Mouse (Mus musculus): ENCODE results near the gene Rgs18. TPM values are rescaled to one million over a fixed set of nuclear protein-coding genes. Genes with fewer than 3 reads are reported as not detected.

The Rgs18 gene
- 0.71 and 0.76 TPM in 2 replicates for polyA plus RNA-seq (2014; fragmentation: Nextera tagmentation; extraction: Ambion mirVana)

GRCm38 (mm10) chr1:144775331-144775730, at the start of gene Rgs18:
Rgs18 (minus strand) TSS chr1:144775435.
- H3K36me3 ChIP-seq (ENCODE audit: control insufficient read depth, insufficient read depth, low read length), result no peaks in the 10 kb centered on the region
- no peak for ATAC-seq (replicated peaks; ENCODE audit: low FRiP score, low TSS enrichment, low read depth)
- H3K4me3 ChIP-seq (ENCODE audit: low read depth, low read length), result no peak within 1 kb of the TSS
- no peak for DNase-seq (ENCODE audit: low spot score)
- H3K27ac ChIP-seq (ENCODE audit: low read depth), result no peak within 1 kb of the TSS
- no peak within 1 kb of the TSS for H3K9ac ChIP-seq (ENCODE audit: low read length)
- 88% methylated on average over 5 of the region's 5 CpGs for WGBS
- H3K27me3 ChIP-seq (replicated peaks; ENCODE audit: control insufficient read depth, insufficient read depth, low read length), result no peaks in the 10 kb centered on the region
- no peaks in the 10 kb centered on the region for H3K4me1 ChIP-seq (replicated peaks; ENCODE audit: control insufficient read depth, insufficient read depth, low read length)
- H3K9me3 ChIP-seq (ENCODE audit: control insufficient read depth, low read length), result no peaks in the 10 kb centered on the region
- H3K4me2 ChIP-seq (ENCODE audit: low read length), result no peak within 1 kb of the TSS

DNA sequence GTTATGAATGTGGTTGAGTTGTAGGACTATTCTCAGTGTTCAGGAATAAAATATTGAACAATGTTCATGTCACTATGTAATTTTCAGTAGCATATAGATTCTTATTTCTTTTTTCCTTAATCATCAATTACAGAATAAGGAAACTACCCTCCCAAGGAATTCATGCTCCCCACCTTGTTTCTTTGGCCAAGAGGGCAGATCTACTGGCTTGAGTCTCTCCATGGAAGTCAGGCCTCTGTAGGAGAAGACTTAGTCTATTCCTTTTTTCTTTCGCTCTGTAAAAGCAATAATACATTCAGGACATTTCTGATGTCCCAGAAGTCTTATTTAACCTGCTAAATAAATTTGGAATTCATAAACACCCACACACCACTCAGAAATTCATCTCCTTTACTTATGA, 841 bp downstream of the Rgs18 start:
- DNase-seq (ENCODE audit: low spot score), result no peak
- no peak overlapping the region for H3K4me2 ChIP-seq (ENCODE audit: low read length)
- no peaks in the 10 kb centered on the region for H3K27me3 ChIP-seq (replicated peaks; ENCODE audit: control insufficient read depth, insufficient read depth, low read length)
- H3K9me3 ChIP-seq (ENCODE audit: control insufficient read depth, low read length), result no peaks in the 10 kb centered on the region
- H3K4me3 ChIP-seq (ENCODE audit: low read depth, low read length), result no peak overlapping the region
- no peak overlapping the region for H3K27ac ChIP-seq (ENCODE audit: low read depth)
- H3K9ac ChIP-seq (ENCODE audit: low read length), result no peak overlapping the region
- H3K36me3 ChIP-seq (ENCODE audit: control insufficient read depth, insufficient read depth, low read length), result no peaks in the 10 kb centered on the region
- ATAC-seq (replicated peaks; ENCODE audit: low FRiP score, low TSS enrichment, low read depth), result no peak
- WGBS, result 79% methylated on average over 1 of the region's 1 CpGs
- H3K4me1 ChIP-seq (replicated peaks; ENCODE audit: control insufficient read depth, insufficient read depth, low read length), result no peaks in the 10 kb centered on the region

DNA sequence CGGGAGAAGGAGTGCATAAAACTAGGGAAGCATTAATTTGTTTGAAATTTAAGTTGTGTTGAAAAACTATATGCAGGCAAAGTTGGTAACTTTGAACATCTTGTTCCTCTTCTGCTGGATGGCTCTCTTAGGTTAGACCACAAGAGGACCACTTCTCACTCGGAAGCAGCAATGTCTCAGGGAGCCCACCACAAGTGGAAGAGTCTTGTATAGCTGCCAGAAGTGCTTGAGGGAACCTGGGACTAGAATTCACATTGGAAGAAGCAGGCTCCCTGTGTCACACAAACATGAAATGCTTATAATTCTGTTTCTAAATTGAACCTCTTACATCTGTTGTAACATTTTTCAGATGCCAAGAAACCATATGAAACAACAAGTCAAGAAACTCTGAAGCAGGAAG, 9.0 kb downstream of the Rgs18 start:
- no peak overlapping the region for H3K27ac ChIP-seq (ENCODE audit: low read depth)
- WGBS, result 45% methylated on average over 2 of the region's 2 CpGs
- H3K36me3 ChIP-seq (ENCODE audit: control insufficient read depth, insufficient read depth, low read length), result no peaks in the 10 kb centered on the region
- no peaks in the 10 kb centered on the region for H3K4me1 ChIP-seq (replicated peaks; ENCODE audit: control insufficient read depth, insufficient read depth, low read length)
- no peak for DNase-seq (ENCODE audit: low spot score)
- H3K9ac ChIP-seq (ENCODE audit: low read length), result no peak overlapping the region
- no peak for ATAC-seq (replicated peaks; ENCODE audit: low FRiP score, low TSS enrichment, low read depth)
- no peak overlapping the region for H3K4me2 ChIP-seq (ENCODE audit: low read length)
- no peaks in the 10 kb centered on the region for H3K9me3 ChIP-seq (ENCODE audit: control insufficient read depth, low read length)
- H3K4me3 ChIP-seq (ENCODE audit: low read depth, low read length), result no peak overlapping the region
- no peaks in the 10 kb centered on the region for H3K27me3 ChIP-seq (replicated peaks; ENCODE audit: control insufficient read depth, insufficient read depth, low read length)

DNA sequence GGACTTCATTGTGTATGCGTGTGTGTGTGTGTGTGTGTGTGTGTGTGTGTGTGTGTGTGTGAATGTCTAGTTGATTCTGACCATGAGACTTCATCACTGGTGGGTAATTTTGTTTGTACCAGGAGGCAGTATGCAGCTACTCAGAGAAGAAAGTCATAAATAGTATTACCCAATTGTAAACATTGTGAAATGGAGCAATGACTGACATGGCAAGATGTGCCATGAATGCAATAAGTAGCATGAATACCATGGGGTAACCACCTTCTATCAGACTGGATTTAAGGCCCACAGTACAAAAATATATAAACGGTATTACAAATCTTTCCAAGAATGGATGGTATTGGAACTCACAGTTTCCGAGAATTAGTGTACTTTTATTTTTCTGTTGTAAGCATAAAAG, 14.4 kb downstream of the Rgs18 start:
- H3K36me3 ChIP-seq (ENCODE audit: control insufficient read depth, insufficient read depth, low read length), result no peaks in the 10 kb centered on the region
- H3K4me3 ChIP-seq (ENCODE audit: low read depth, low read length), result no peak overlapping the region
- 88% methylated on average over 3 of the region's 3 CpGs for WGBS
- no peak overlapping the region for H3K9ac ChIP-seq (ENCODE audit: low read length)
- no peaks in the 10 kb centered on the region for H3K27me3 ChIP-seq (replicated peaks; ENCODE audit: control insufficient read depth, insufficient read depth, low read length)
- no peaks in the 10 kb centered on the region for H3K4me1 ChIP-seq (replicated peaks; ENCODE audit: control insufficient read depth, insufficient read depth, low read length)
- no peaks in the 10 kb centered on the region for H3K9me3 ChIP-seq (ENCODE audit: control insufficient read depth, low read length)
- ATAC-seq (replicated peaks; ENCODE audit: low FRiP score, low TSS enrichment, low read depth) (no peak), DNase-seq (ENCODE audit: low spot score) (no peak)
- no peak overlapping the region for H3K4me2 ChIP-seq (ENCODE audit: low read length)
- no peak overlapping the region for H3K27ac ChIP-seq (ENCODE audit: low read depth)

DNA sequence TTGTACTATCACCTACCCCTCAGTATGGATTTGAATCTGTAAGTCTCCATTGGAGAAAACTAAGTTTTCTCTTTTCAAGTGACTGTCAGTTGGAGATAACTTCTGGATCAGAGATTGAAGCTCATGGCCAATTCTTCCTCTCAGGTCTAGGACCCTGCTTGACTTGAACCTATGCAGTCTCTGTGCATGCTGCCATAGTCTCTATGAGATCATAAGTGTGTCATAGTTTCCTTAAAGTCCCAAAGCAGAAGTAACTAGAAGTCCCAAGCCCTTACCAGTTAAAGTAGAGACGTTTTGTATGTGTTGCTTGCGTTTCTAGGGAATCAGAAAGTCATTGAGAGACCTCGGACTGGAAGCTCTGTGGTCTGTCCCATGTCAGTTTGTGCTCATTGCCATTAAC, 24.5 kb downstream of the Rgs18 start:
- no peak for DNase-seq (ENCODE audit: low spot score)
- H3K9ac ChIP-seq (ENCODE audit: low read length), result no peak overlapping the region
- WGBS, result 55% methylated on average over 3 of the region's 3 CpGs
- no peaks in the 10 kb centered on the region for H3K4me1 ChIP-seq (replicated peaks; ENCODE audit: control insufficient read depth, insufficient read depth, low read length)
- H3K36me3 ChIP-seq (ENCODE audit: control insufficient read depth, insufficient read depth, low read length), result no peaks in the 10 kb centered on the region
- H3K27ac ChIP-seq (ENCODE audit: low read depth), result no peak overlapping the region
- H3K4me2 ChIP-seq (ENCODE audit: low read length), result no peak overlapping the region
- H3K4me3 ChIP-seq (ENCODE audit: low read depth, low read length), result no peak overlapping the region
- no peaks in the 10 kb centered on the region for H3K27me3 ChIP-seq (replicated peaks; ENCODE audit: control insufficient read depth, insufficient read depth, low read length)
- H3K9me3 ChIP-seq (ENCODE audit: control insufficient read depth, low read length), result no peaks in the 10 kb centered on the region
- ATAC-seq (replicated peaks; ENCODE audit: low FRiP score, low TSS enrichment, low read depth), result no peak

GRCm38 (mm10) chr1:144746182-144746581, 29.1 kb downstream of the Rgs18 start:
- no peak for DNase-seq (ENCODE audit: low spot score)
- Histone ChIP-seq H3K27me3 (replicated peaks; ENCODE audit: control insufficient read depth, insufficient read depth, low read length) (no peaks in the 10 kb centered on the region), H3K36me3 (ENCODE audit: control insufficient read depth, insufficient read depth, low read length) (no peaks in the 10 kb centered on the region), H3K9ac (ENCODE audit: low read length) (no peak overlapping the region), H3K27ac (ENCODE audit: low read depth) (no peak overlapping the region), H3K9me3 (ENCODE audit: control insufficient read depth, low read length) (no peaks in the 10 kb centered on the region), H3K4me3 (ENCODE audit: low read depth, low read length) (no peak overlapping the region), H3K4me2 (ENCODE audit: low read length) (no peak overlapping the region), H3K4me1 (replicated peaks; ENCODE audit: control insufficient read depth, insufficient read depth, low read length) (no peaks in the 10 kb centered on the region)
- 97% methylated on average over 1 of the region's 1 CpGs for WGBS
- no peak for ATAC-seq (replicated peaks; ENCODE audit: low FRiP score, low TSS enrichment, low read depth)

GRCm38 (mm10) chr1:144737739-144738138, 37.5 kb downstream of the Rgs18 start:
- no peaks in the 10 kb centered on the region for H3K36me3 ChIP-seq (ENCODE audit: control insufficient read depth, insufficient read depth, low read length)
- H3K4me1 ChIP-seq (replicated peaks; ENCODE audit: control insufficient read depth, insufficient read depth, low read length), result no peaks in the 10 kb centered on the region
- no peak overlapping the region for H3K9ac ChIP-seq (ENCODE audit: low read length)
- H3K4me3 ChIP-seq (ENCODE audit: low read depth, low read length), result no peak overlapping the region
- H3K4me2 ChIP-seq (ENCODE audit: low read length), result no peak overlapping the region
- no peak for DNase-seq (ENCODE audit: low spot score)
- H3K9me3 ChIP-seq (ENCODE audit: control insufficient read depth, low read length), result no peaks in the 10 kb centered on the region
- H3K27ac ChIP-seq (ENCODE audit: low read depth), result no peak overlapping the region
- WGBS, result 82% methylated on average over 6 of the region's 6 CpGs
- no peak for ATAC-seq (replicated peaks; ENCODE audit: low FRiP score, low TSS enrichment, low read depth)
- no peaks in the 10 kb centered on the region for H3K27me3 ChIP-seq (replicated peaks; ENCODE audit: control insufficient read depth, insufficient read depth, low read length)

GRCm38 (mm10) chr1:144720736-144721135, 54.5 kb downstream of the Rgs18 start:
- Histone ChIP-seq H3K36me3 (ENCODE audit: control insufficient read depth, insufficient read depth, low read length) (no peaks in the 10 kb centered on the region), H3K4me2 (ENCODE audit: low read length) (no peak overlapping the region), H3K27me3 (replicated peaks; ENCODE audit: control insufficient read depth, insufficient read depth, low read length) (no peaks in the 10 kb centered on the region), H3K4me3 (ENCODE audit: low read depth, low read length) (no peak overlapping the region), H3K4me1 (replicated peaks; ENCODE audit: control insufficient read depth, insufficient read depth, low read length) (no peaks in the 10 kb centered on the region), H3K9me3 (ENCODE audit: control insufficient read depth, low read length) (no peaks in the 10 kb centered on the region), H3K9ac (ENCODE audit: low read length) (no peak overlapping the region), H3K27ac (ENCODE audit: low read depth) (no peak overlapping the region)
- DNase-seq (ENCODE audit: low spot score) (no peak), ATAC-seq (replicated peaks; ENCODE audit: low FRiP score, low TSS enrichment, low read depth) (no peak)
- WGBS, result 81% methylated on average over 4 of the region's 4 CpGs

DNA sequence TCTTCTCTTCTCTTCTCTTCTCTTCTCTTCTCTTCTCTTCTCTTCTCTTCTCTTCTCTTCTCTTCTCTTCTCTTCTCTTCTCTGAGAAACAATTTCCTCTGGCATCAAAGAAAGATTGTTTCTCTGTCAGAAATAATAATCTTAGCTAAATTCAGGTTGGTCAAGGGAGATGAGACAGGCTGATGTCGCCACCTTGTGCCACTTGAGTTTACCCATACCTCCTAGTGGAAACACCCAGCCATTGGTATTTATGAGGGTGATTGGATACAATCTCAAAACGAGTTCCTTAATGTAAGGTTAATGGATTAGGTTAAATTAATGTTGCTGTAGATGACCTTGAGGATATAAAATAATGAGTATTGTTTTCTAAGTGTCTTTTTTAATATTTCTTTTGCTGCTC, 70.9 kb downstream of the Rgs18 start:
- Histone ChIP-seq H3K27me3 (replicated peaks; ENCODE audit: control insufficient read depth, insufficient read depth, low read length) (no peaks in the 10 kb centered on the region), H3K4me2 (ENCODE audit: low read length) (no peak overlapping the region), H3K9ac (ENCODE audit: low read length) (no peak overlapping the region), H3K9me3 (ENCODE audit: control insufficient read depth, low read length) (no peaks in the 10 kb centered on the region), H3K36me3 (ENCODE audit: control insufficient read depth, insufficient read depth, low read length) (no peaks in the 10 kb centered on the region), H3K27ac (ENCODE audit: low read depth) (no peak overlapping the region), H3K4me1 (replicated peaks; ENCODE audit: control insufficient read depth, insufficient read depth, low read length) (no peaks in the 10 kb centered on the region), H3K4me3 (ENCODE audit: low read depth, low read length) (no peak overlapping the region)
- 45% methylated on average over 2 of the region's 2 CpGs for WGBS
- DNase-seq (ENCODE audit: low spot score), result no peak
- no peak for ATAC-seq (replicated peaks; ENCODE audit: low FRiP score, low TSS enrichment, low read depth)
